Mouse (Mus musculus) heart, adult 8-10 months (tissue): ENCODE results near the gene Neil3. TPM values are rescaled to one million over a fixed set of nuclear protein-coding genes. Genes with fewer than 3 reads are reported as not detected.

ENCODE experiments used
- DNase-seq: peaks from one replicate; pipeline ENCODE4 v3.0.0; 2022; ENCODE audit warnings: low spot score
- total RNA-seq, 4 experiments: library from RNA; stranded (reverse); gene quantifications; 2 replicates each; pipeline ENCODE4 v1.2.4; 2022

Neil3 gene
- total RNA-seq: under 1 TPM in 1 of 4 experiments, not detected in 3; 0.49 TPM

- DNase-seq: peak; percentile 64
Measured at GRCm38 (mm10) chr8:53638495-53639171, at the start of gene Neil3. Neil3 (minus strand) TSS chr8:53639065.

DNA sequence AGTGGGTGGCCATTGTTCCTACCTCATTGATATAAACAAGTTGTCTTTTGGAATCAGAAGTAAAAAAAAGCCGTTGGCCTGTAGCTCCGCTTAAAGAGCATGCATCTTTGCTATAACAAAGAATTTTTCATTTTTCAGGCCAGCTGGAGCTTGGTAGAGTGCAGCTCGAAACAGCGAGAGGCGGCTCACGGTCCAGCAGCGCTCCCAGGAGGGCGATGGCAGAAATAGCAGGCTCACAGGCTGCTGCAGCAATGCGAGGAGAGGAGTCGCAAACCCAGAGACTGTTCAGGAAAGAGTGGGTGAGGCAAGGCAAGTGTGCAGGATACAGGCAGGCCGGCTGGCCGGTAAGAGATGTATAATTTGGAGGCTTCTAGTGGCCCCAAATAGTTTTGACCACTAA, 42.0 kb upstream of the Neil3 start:
- DNase-seq: peak; percentile 3

DNA sequence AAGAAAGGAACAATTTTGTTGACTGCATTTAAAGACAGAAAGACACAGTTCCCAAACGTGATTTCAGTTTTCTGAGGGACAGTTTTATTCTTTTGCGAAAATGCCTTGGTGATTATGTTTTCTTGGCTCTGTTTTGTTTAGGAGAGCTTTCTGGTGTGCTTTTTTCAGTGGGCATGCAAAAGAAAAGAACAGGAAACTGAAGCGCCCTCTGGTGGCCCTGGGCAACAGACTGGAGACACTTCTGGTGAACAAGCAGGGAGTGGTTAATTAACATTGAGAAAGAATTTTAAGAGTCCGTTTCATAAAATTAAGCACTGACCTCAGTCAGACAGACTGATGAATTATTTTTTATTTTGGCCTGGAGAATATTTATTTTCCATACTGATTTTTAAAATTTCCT, 25.1 kb upstream of the Neil3 start:
- peak; percentile 7 for DNase-seq

DNA sequence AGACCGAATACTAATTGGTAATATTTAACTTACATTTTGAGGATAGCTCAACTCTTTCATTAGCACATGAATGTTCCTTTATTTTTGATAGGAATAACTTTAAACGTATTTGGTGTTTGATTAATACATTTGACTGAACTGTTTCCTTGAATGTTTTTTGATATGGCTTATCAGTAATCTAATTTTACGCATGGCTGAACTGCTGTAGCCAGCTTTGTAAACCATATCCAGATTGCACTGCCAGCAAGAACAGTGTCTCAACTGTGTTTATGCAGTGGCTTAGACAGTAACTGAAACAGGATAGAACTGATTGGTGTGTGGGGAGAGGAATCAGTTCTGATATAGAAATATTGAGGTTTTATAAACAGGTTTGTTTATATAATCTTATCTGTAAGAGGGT, 22.6 kb upstream of the Neil3 start:
- no peak for DNase-seq

DNA sequence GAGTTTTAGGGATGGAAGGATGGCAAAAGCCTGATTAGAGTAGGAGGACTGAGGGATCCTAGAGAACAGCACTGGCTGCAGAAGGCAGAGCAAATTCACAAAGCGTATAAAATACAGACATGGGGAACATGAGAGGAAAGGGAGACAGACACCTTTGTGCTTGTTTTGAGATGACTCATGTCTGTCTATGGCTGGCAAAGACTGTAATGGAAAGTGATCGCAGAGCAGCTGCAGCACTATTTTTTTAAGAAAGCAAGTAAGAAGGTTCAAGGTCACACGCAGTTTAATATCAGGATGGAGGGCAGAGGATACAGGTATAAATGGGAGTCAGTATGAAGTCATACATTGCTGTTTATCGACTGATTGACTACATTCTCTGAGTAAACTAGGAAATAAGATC, 8.2 kb downstream of the Neil3 start:
- DNase-seq: no peak

GRCm38 (mm10) chr8:53628864-53629415, 9.9 kb downstream of the Neil3 start:
- no peak for DNase-seq

GRCm38 (mm10) chr8:53623425-53623824, 15.4 kb downstream of the Neil3 start:
- no peak for DNase-seq

- DNase-seq: no peak
Measured at GRCm38 (mm10) chr8:53619196-53619595, 19.7 kb downstream of the Neil3 start.

GRCm38 (mm10) chr8:53614288-53614646, 24.6 kb downstream of the Neil3 start:
- DNase-seq: no peak

GRCm38 (mm10) chr8:53613577-53614287, 25.1 kb downstream of the Neil3 start:
- DNase-seq: no peak

- no peak for DNase-seq
Measured at GRCm38 (mm10) chr8:53612297-53612696, 26.6 kb downstream of the Neil3 start.

GRCm38 (mm10) chr8:53607040-53607439, 31.8 kb downstream of the Neil3 start:
- peak; percentile 12 for DNase-seq

DNA sequence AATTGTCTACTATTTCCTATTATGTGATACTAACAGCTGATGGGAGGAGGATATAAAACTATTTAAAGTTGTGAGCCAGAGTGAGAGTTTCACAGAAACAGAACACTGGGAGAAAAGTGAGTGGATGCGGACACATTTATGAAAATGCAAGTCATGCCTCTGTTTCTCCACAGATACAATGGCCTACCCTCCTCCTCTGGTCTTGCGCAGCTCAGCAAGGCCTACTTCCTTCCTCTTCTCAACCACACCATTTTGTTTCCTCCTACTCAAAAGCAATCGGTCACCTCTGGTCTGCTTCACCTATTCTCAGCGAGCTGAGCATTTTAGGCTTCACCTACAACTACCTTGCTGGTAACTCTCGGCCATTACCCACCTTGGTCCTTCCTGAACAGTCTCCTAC, 34.0 kb downstream of the Neil3 start:
- DNase-seq: no peak

DNA sequence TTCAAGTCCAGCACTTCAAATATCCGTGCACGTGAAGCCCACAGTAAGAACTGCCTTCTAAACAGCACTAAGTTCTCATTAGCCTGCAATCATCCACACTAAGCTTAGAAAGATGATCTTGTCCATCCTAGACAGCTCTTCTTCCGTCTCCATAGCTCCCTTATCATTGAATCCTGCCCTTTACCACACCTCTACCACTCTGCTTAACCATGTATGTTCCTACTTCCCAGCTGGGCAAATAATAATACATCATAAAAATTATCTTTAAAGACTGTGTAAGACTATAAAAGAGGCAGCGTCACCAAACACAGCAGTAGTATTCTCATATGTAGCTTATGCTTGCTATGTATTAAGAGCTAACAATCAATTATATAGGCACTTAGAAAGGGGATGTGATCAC, 35.2 kb downstream of the Neil3 start:
- no peak for DNase-seq

DNA sequence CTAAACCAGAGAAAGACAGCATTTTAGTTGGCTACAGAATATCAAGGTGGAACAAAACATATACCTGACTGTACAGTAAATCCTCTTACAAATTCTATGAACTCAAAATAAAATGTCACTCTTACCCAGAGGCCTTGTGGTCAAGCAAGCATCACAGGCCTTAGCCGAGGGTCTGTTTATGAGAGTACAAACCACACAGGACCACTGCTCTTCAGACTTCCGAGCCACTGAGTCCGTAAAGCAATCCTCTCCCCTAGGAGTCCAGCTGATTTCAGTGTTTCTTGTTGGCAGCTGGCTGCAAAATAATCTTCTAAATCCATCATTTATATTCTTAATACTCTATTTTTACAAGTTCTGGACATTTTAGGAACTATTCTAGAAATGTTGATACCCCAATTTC, 38.0 kb downstream of the Neil3 start:
- DNase-seq: no peak

GRCm38 (mm10) chr8:53600025-53600811, 38.6 kb downstream of the Neil3 start:
- no peak for DNase-seq

DNA sequence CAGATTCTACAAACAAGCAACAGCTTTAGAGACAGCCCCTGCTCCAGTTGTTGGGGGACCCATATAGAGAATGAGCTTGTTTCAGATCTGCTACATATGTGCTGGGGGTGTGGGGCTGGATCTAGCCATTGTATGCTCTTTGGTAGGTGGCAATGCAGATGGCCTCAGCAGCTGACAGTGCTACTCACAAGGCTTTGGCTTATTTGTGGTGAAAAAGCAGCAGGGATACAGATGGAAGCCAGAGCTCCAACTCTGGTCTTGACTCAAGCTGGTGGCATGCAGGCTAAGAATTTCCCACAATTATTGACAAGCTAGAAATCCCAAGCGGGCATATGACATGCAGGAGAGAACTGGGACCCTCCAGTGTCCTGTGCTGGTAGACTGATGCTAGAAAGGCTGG, 40.8 kb downstream of the Neil3 start:
- no peak for DNase-seq

GRCm38 (mm10) chr8:53591777-53592176, 47.1 kb downstream of the Neil3 start:
- no peak for DNase-seq

DNA sequence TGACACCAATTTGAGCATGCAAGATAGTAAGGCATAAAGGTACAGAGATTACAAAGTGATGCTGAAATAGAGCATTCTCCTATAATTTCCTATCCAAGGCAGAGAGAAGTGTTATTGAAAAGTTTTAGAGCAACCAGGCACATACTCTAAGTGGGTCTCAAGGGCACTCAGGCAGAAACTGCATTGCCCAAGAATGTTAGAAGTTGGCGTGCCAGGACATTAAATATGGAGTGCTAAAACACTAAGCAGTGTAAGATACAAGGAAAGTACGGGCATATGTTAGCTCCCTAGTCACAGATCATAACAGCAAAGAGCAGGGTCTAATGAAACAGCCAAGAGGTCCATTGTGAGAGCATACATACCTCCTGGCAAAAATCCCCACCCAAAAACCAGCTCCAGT, 65.3 kb downstream of the Neil3 start:
- no peak for DNase-seq

- no peak for DNase-seq
Measured at GRCm38 (mm10) chr8:53566223-53566622, 72.6 kb downstream of the Neil3 start.

GRCm38 (mm10) chr8:53562441-53563040, 76.3 kb downstream of the Neil3 start:
- no peak for DNase-seq

GRCm38 (mm10) chr8:53539585-53539984, 99.3 kb downstream of the Neil3 start:
- DNase-seq: no peak
